Mouse (Mus musculus) forebrain, embryonic 16.5 days (tissue): ENCODE measurements around the gene Plk4. TPM values are rescaled to one million over a fixed set of nuclear protein-coding genes. Genes with fewer than 3 reads are reported as not detected.

ENCODE experiments used
- polyA plus RNA-seq: library from polyadenylated mRNA; unstranded; fragments of >200 nt; fragmentation: Nextera tagmentation; extraction: Ambion mirVana; gene quantifications from 2 replicates; pipeline ENCODE4 v1.2.1, GENCODE M21; 2015

Plk4 gene
- polyA plus RNA-seq, 1 experiment from 2014 or later = 24.1 TPM

Other genes with a start within 250 kb of the Plk4 start
- gene Slc25a31, start 91.2 kb upstream of the Plk4 start, polyA plus RNA-seq = 0.13 TPM in 1 of 2 replicates, not detected in the other
- gene Hspa4l, start 55.5 kb upstream of the Plk4 start, polyA plus RNA-seq = 39.7 and 40.6 TPM in 2 replicates
- 26.2 and 30.0 TPM in 2 replicates for gene Mfsd8, start 46.9 kb downstream of the Plk4 start, polyA plus RNA-seq
- 11.4 and 14.7 TPM in 2 replicates for gene Abhd18, start 47.0 kb downstream of the Plk4 start, polyA plus RNA-seq
- gene 1700034I23Rik, start 102.5 kb downstream of the Plk4 start, polyA plus RNA-seq = 0.29 and 0.37 TPM in 2 replicates
- 2.1 and 3.3 TPM in 2 replicates for gene Larp1b, start 149.8 kb downstream of the Plk4 start, polyA plus RNA-seq